Mouse (Mus musculus) urinary bladder, postnatal 10 days (tissue): ENCODE results near the gene Prkar2a.

Experiments used
- DNase-seq: peaks from one replicate; pipeline ENCODE4 v3.0.0; 2022; ENCODE audit warnings: low spot score

Gene Prkar2a

GRCm38 (mm10) chr9:108795762-108796161, 106.6 kb downstream of the Prkar2a start:
- DNase-seq, result no peak

- DNase-seq, result no peak
Measured at GRCm38 (mm10) chr9:108796351-108796981, 107.4 kb downstream of the Prkar2a start.

- no peak for DNase-seq
Measured at GRCm38 (mm10) chr9:108797477-108797876, 108.4 kb downstream of the Prkar2a start.

GRCm38 (mm10) chr9:108798508-108799075, 109.5 kb downstream of the Prkar2a start:
- no peak for DNase-seq

- DNase-seq, result no peak
Measured at GRCm38 (mm10) chr9:108799564-108799963, 110.5 kb downstream of the Prkar2a start.
